Mouse (Mus musculus): Measurements from ENCODE around the gene B3gnt7.
A peak's percentile ranks its signal among the peaks of the same experiment; 100 is the strongest.

The B3gnt7 gene

DNA sequence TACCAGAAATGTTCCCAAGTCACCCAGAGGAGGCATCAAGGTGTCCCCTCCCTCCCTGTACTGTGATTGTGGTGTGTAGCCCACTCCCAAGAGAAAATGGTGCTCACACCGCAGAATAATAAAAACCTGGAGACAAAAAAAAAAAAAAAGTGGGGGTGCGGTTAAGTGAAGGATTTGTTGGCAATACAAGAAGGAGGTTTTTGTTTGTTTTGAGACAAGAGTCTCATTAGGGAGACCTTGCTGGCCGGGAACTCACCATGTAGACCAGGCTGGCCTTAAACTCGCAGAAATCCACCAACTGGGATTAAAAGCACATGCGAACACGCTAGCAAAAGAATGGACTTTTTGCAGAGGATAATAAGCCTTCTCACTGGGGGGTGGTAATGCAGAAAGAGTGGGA, at the start of gene B3gnt7:
TSS of gene B3gnt7 (plus strand) at position 301 of the 400 bp plus-strand sequence.
- no peak for DNase-seq (ENCODE audit: low read depth, low spot score)

DNA sequence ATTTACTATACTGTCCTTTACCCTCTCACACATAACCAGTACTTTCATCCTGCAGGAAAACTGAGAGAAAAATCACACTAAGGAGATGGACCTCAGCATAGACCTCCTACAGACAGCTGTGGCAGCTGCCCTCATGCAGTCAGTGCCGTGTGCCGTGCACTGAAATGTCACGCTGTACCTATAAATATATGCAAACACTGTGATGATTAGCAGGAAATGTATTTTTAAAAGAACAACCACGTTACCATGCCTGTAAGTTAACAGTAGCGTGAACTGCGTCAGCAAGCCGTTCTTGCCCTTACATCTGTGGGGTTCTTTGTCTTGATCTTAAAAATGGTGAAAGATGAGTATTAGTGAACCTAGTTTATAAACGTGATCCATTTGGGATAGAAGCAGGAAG, 49.2 kb upstream of the B3gnt7 start:
- no peak for DNase-seq (ENCODE audit: low read depth, low spot score)

DNA sequence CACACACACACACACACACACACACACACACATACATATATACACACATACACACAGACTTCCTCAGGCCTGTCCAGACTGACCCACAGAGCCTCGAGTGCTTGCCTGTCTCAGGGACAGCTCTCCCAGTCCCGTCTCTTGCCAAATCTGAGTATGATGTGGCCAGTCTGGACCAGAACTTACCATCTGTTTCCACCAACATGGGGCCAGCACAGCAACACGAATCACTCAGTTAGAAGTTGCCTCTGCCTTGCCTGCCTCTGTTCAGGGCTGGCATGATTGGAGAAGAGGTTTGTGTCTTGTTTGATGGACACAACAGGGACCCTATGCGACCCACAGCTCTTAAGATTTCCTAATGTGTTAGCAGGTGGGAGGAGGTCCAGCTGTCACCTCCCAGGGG, 46.3 kb upstream of the B3gnt7 start:
- DNase-seq (ENCODE audit: low read depth, low spot score): no peak

DNA sequence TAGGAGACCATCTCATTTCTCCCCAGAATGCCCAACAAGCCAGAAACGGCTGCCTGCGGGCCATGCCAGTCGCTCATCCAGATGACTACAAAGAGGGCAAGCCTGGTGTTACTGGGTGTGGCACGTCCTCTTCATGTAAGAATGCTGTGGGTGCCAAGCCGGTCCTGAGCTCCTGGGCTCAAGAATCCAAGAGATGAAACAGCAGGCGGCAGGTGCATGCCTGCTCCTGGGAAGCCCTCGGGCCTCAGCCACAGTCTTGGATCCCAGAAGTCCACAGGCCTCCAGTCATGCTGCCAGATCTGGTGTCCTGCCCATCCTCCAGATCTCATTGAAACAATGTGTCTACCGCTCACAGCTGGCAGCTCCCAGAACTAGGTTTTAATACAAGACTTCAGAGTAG, 45.4 kb upstream of the B3gnt7 start:
- DNase-seq (ENCODE audit: low read depth, low spot score): no peak

DNA sequence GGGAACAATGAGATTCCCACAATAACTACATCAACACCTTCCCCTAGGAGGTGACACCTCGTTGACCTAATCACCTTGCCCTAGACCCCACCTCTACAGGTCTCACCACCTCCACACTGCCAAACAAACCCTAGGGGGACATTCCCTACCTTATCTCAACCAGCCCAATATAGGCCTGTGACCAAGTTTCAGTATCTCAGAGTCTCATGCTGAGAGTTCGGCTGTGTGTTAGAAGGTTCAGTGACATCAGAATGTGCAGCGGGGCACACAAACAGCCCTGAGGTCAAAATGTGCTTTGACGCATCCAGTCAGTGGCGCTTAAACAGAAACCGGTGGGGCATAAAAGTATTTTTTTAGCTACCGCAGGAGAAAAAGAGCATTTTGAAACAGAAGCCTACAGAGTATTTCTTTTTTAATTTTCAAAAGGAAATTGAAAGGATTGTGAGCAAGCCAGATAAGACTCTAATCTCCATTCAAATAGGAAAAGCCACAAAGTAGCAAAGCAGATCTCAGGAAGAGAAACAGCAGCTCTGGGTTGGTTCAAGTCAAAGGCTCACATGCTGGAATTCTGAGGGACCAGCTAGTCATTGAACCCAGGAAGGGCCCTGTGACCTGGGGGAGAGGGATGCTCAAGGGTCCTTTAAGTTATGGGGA, 44.3 kb upstream of the B3gnt7 start:
- DNase-seq (ENCODE audit: low read depth, low spot score): no peak

DNA sequence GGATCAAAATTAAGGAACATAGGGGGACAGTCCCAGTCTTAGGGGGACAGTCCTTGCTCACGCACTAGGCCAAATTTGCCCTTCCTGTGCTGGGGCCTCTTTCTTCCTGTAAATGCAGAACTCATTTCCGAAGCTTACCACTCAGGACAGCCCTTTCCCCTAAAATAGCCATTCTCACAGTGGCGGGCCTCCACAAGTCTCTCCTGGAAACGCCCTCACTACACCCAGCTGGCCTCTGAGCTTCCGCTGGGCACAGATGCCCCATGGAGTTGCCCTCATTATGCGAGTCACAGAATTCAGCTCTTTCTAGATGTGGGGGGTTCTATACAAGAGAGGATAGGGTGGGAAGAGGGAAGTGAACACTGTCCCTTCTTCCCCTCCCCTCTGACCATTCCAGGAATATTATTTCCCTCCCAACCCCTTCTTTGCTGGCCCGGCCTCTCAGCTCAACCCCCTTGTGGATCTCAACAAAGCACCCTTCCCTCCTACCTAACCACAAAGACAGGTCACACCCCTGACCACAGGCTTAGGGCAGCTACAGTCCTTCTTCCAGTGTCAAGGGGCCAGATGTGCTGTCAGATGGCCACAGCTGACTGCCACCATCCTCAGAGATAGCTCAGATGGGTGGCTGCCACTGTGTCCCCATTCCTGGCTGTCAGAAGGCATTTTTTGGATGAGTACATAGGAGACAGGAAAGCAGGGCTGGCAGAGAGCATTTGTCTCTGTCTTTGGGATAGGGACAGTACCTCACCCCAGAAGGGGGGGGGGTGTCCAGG, 38.9 kb upstream of the B3gnt7 start:
- DNase-seq (ENCODE audit: low read depth, low spot score): no peak

DNA sequence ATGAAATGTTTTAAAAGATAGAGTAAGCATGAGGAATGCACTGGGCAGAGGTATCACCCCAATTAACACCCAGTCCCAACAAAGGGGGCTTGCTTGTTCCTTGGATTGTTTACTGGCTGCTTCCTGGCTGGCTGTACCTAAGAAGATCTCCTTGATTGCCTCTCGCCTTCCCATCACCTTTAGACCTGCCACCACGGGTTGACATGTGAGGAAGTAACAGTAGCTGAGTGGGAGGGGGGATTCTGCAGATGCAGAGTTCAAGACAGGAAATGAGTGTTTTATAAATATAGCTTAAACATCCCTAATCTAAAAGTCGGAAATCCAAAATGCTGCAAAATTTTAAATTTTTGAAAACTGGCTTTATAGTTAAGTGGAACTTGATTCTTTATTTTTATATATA, 37.6 kb upstream of the B3gnt7 start:
- DNase-seq (ENCODE audit: low read depth, low spot score): no peak

DNA sequence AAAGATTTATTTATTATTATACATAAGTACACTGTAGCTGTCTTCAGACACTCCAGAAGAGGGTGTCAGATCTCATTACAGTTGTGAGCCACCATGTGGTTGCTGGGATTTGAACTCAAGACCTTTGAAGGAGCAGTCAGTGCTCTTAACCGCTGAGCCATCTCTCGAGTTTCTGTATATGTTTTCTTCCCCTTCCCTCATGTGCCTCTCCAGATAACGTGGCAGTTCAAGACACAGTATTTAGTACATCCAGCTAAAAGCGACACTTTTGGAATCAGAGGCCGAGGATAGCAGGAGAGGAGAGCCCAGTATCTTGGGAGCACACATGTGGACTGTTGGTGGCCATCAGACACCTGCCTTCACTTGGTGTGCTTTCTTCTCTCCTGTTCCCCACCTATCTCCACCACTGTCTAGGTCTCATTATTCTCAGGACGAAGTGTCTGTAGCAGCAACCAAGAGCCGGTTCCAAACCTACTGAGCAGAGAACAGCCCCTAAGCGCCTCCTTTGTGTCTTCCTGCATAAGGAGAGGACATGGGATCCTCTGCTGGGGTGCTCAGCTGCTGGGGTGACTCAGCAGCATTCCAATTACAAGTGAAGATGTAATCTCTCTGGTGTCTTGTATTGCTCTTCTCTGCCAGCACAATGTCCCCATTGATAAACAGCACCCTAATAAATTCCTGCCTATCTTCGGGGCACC, 34.0 kb upstream of the B3gnt7 start:
- DNase-seq (ENCODE audit: low read depth, low spot score): no peak

DNA sequence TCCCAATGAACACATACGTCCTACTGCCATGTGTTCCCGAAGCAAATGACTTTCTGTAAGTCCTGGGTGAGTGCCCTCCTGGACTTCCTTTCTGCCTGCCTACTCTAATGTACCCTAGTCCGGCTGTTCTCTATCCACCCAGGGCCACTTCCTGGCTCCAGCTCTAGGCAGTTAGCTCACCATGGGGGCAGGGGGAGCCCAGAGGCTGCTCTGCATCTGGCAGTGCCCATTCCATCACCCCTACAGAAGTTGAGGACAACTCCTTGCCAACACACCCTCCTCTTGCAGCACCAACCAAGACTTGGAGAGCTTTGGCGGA, 33.5 kb upstream of the B3gnt7 start:
- DNase-seq (ENCODE audit: low read depth, low spot score): no peak

DNA sequence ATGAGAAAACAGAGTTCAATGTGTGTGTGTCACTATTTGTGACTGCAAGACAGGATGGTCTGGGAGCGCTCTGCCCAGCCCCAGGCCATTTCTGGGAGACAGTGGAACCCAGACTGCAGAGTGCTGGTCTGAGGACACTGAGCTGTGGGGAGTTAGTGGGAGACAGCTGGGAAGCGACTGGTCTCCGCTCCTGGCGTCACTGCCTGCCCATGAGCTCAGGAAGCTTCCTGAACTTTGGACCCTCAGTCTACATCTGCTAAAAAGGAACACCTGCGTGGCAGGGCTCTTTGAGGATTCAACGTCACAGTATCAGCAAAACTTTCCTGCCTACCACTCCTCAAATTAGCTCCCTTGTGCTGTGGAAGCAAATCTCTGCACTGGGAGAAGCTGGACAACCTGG, 30.9 kb upstream of the B3gnt7 start:
- no peak for DNase-seq (ENCODE audit: low read depth, low spot score)

DNA sequence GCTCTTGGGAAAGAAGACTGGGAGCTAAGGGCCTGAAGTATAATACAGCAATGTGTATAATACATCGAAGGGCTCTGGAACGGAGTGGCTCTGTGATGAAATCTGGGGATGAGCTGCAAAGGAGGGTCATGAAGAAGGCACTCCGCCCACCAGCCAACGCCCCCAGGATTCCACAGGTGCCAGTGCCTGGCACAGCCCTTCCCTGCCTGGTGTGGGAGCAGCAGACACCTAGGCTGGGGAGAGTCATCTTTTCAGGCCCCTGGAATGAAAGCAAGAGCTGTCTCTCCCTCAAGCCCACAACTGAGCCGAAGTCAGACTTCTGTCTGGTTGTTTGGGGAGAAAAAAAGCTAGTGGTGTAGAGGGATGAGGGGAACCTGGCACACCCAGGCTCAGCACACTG, 25.6 kb upstream of the B3gnt7 start:
- DNase-seq (ENCODE audit: low read depth, low spot score): no peak

DNA sequence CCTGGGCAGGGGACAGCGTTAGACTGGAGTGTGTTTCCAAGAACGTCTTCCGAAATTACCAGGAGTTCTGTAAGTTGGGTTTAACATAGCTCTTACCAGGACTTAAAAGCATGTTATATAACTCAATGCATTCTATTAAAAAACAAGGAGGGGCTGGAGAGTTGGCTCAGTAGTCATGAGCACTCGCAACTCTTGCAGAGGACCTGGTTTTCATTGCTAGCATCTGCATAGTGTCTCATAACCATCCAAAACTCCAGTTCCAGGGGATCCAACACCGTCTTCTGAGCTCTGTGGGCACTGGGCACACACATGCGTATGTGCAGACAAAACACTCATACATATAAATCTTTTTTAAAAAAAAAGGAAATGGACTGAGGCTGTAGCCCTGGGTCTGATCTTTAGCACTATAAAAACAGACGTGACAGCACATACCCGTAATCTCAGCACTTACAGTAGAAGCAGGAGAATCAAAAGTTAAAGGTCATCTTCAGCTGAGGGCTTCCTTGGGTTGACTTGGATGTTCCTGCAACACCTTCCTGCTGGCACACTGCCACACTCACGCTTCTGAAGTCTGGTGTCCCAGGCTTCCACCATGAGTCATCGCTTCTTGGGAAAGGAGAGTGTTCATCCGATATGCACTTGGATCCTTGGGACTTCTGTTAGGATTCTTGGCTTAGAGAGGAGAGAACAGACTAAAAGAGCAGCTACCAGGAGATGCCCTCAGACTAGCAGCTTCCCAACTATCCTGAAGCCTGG, 20.7 kb upstream of the B3gnt7 start:
- no peak for DNase-seq (ENCODE audit: low read depth, low spot score)

DNA sequence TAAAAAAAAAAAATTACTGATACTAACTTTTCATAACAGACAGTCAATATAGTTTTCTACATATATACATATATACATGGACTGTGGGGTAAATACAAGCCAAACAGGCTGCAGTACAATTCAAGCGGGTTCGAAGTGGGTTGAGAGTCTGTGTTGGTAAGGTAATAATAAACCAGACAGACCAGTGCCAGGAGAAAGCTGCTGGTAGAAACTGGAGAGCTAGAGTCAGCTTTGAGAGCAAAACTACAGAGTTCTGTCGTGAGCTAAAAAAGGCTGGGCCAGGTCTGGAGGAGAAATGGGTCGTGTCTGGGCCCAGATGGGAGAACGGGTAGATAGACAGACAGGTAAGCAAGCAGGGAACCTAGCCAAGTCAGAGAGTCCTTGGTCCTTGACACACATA, 18.5 kb upstream of the B3gnt7 start:
- no peak for DNase-seq (ENCODE audit: low read depth, low spot score)

DNA sequence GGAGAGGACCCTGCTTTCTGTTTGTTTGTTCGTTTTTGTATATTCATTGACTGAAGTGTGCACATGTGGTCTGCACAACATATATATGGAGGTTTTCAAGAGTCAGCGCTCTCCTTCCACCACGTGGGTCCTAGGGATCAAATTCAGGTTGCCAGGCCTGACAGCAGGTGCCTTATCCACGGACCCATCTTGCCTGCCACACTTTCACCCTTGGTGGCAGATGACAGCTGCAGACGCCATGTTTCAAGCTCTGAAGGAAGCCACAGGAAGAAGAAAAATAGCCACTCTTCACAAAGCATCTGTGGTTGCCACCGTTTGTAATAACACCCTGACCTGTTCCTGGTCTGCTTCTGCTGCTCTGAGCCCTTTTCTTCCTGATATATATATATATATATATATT, 17.3 kb upstream of the B3gnt7 start:
- no peak for DNase-seq (ENCODE audit: low read depth, low spot score)

DNA sequence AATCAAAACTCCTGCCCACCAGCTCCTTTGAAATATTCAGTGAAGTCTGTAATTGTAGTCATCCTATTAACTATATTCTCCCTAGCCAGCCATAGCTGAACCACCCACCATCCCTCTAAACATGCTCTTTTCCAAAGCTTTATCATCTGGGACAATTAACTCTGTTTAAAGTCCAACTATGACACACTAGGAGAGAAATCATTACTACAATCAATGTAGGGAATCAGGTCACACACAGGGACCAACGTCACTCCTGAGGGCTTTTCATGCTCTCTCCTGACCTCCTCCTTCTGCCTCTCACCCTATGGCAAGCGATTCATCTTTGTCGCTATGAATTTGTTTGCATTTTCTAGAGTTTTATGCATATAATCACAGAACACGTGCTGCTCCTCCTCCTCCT, 15.2 kb upstream of the B3gnt7 start:
- no peak for DNase-seq (ENCODE audit: low read depth, low spot score)

DNA sequence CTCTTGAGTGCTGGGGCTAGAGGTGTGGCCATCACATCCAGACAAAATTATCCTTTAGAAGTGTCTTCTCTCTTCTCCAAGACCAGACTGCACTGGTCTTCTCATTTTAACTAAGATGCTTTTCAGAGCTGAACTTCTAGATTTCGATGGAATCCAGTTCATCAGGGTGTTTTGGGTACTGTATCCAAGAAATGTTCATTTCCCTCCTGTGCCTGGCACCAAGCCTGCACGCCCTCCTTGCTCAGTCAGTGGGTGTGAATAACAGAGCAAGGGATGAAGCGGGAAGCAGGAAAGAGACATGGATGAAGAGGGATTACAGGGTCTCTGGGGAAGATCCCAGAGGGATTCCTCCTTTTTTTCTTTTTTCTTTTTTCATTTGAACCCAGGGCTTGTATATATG, 12.2 kb upstream of the B3gnt7 start:
- no peak for DNase-seq (ENCODE audit: low read depth, low spot score)

DNA sequence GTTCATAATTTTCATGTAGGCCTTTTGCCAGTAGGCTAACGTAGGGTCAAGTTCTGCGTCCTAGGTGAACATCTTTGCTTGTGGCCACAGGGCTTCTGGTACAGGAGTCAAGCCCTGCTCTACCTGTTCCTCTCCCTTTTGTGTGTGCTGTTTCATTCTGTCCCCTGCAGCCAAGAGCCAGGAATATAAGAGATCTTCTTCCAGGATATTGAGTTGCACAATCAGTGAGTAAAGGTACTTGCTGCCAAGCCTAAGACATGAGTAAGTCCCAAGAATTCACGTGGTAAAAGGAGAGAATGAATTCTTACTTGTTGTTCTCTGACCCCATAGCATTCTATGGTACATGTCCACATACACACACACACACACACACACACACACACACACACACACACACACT, 9.5 kb upstream of the B3gnt7 start:
- DNase-seq (ENCODE audit: low read depth, low spot score): no peak

DNA sequence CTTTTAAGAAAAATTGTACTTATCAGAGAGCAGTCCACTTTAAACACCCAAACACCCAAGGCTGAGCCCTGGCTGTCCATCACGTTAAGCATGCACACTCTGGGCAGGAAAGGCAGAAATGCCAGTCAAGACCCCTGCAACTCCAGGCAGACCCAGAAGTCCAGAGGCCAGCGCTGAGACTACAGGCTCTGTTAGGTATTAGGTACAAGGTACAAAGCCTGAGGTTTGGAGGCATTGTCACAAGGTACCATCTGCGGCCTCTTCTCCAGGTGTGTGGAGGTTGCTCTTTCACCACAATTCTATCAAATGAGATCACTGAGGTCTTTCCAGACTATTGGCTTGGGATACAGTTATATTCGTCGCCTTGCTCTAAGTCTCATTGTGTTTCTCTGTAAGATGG, 8.8 kb upstream of the B3gnt7 start:
- DNase-seq (ENCODE audit: low read depth, low spot score): no peak

DNA sequence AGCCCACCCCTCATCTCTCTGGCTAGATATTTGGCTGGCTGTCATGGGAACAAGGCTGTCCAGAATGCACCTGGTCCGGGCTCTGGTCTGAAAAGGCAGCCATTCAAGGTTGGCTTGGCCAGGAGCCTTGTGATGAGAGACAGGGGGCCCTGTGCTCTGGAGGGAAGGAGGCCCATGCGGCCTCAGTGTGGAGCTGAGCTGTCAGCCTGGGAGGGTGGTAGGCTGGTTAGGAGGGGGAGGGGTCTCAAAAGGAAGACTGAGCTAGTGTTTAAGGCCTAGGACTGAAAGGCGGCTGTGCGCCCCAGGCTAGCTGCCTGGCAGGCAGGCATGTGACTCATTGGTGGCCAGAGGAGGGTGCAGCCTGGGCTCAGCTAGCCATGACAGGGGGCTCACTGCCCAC, 8.2 kb upstream of the B3gnt7 start:
- peak; percentile 65 for DNase-seq (ENCODE audit: low read depth, low spot score)

DNA sequence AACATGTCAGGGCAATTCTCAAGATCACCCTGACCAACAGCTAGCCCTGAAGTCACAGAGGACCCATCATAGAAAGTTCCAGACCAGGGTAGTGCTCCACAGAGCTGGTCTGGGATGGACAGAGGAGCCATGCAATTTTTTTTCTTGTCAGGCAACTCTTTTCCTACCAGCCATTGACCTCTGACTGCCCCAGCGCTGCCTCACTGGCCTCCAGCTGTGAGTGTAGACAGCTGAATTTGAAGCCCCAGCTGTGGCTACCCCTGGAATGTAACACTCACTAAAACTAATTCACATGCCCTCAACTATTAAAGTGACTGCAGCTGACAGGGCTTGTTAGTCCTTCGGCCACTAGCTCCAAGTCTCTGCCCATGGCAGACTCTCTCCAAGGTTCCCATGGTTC, 2.5 kb upstream of the B3gnt7 start:
- DNase-seq (ENCODE audit: low read depth, low spot score): peak; percentile 77

DNA sequence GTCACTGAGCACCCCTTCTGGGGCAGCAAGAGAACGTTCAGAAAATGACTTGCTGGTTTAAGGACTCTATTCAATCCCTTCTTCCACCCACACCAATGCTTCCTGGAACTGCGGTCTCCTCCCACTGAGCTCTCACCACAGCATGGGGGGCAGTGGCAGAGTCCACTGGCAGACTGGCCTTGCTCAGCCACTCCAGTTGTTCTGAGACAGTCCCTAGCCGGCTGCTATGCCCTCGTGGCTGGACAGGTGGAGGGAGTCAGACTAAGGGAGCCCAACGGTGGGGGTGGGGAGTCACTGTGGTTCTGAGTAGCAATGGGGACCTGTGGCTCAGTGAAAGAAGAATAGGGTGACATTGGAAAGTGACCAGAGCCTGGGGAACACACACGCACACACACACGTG, 1.9 kb upstream of the B3gnt7 start:
- no peak for DNase-seq (ENCODE audit: low read depth, low spot score)

All from ES-CJ7 (cell line).